8 mouse cellular contexts compared by ENCODE assay signal in genomic region chr15:90223969-90224750, GRCm38 (mm10). TPM values are rescaled to one million over a fixed set of nuclear protein-coding genes. Genes with fewer than 3 reads are reported as not detected.
DNase-seq lines count a peak whose midpoint lies in the region; ATAC-seq and TF ChIP-seq lines count a peak whose summit lies in the region.

Alg10b (plus strand) TSS chr15:90224311.

- peak; percentile 100 for ATAC-seq in forebrain, embryonic 14.5 days
- peak; percentile 95 for ATAC-seq in neutrophil, adult 5-6 weeks (ENCODE audit: extremely low read depth, insufficient number of reproducible peaks, low FRiP score, poor library complexity, severe bottlenecking)

- H3K4me3 ChIP-seq in forebrain, embryonic 14.5 days (ENCODE audit: low read depth, low read length), result peak within 1 kb of the TSS; percentile 84
- H3K4me3 ChIP-seq in lung, adult 2 months (replicated peaks; ENCODE audit: extremely low read depth, low read depth, low read length), result peak within 1 kb of the TSS; percentile 96

- TF ChIP-seq POLR2A in lung, adult 2 months (IDR thresholded peaks at IDR 0.05; ENCODE audit: borderline replicate concordance, extremely low read depth, low read depth, low read length), result peak; percentile 66; the same call in 1 of the 2 replicates

- TF ChIP-seq CTCF in lung, adult 2 months (IDR thresholded peaks at IDR 0.05; ENCODE audit: insufficient read depth, low read length), result no peak

- intact Hi-C loops in heart, postnatal 14 days (cut with DNase I), result no loop called here

- H3K9me3 ChIP-seq in forebrain, embryonic 14.5 days (replicated peaks; ENCODE audit: control insufficient read depth, low read length), result no peaks in the 10 kb centered on the region

- peaks cover 25% of the 10 kb centered on the region for H3K36me3 ChIP-seq in forebrain, embryonic 14.5 days (ENCODE audit: control insufficient read depth, insufficient read depth, low read length)

- no peaks in the 10 kb centered on the region for H3K27me3 ChIP-seq in forebrain, embryonic 14.5 days (replicated peaks; ENCODE audit: control insufficient read depth, insufficient read depth, low read length)

- H3K4me2 ChIP-seq in forebrain, embryonic 14.5 days (ENCODE audit: low read length), result peak within 1 kb of the TSS; percentile 66

- H3K9ac ChIP-seq in forebrain, embryonic 14.5 days (ENCODE audit: low read length), result peak within 1 kb of the TSS; percentile 95

- DNase-seq in ES-CJ7 (ENCODE audit: low read depth, low spot score), result peak; percentile 93
- DNase-seq in cerebellum, adult 11 months, result peak; percentile 72
- DNase-seq in forebrain, embryonic 14.5 days (ENCODE audit: low spot score), result peak; percentile 98
- peak; percentile 79 to 82 for DNase-seq in heart, postnatal 14 days
- DNase-seq in layer of hippocampus, adult 18-20 months (ENCODE audit: low spot score in 2 of 2), result peak; percentile 82 to 86
- peak; percentile 71 for DNase-seq in lung, adult 2 months
- DNase-seq in thymus, adult 18-20 months, result peak; percentile 72 to 73

- H3K4me1 ChIP-seq in forebrain, embryonic 14.5 days (ENCODE audit: control insufficient read depth, insufficient read depth, low read length), result peaks cover 8% of the 10 kb centered on the region
- H3K4me1 ChIP-seq in lung, adult 2 months (ENCODE audit: control insufficient read depth, insufficient read depth, low read length), result no peaks in the 10 kb centered on the region

- H3K27ac ChIP-seq in forebrain, embryonic 14.5 days (ENCODE audit: low read depth, low read length), result peak within 1 kb of the TSS; percentile 85

- WGBS in forebrain, embryonic 14.5 days, result under 1% methylated on average over 54 of the region's 59 CpGs
- WGBS in lung, adult 2 months, result under 1% methylated on average over 59 of the region's 59 CpGs

RNA-seq across cellular contexts. Expression of gene Alg10b, which starts in this region (rescaled TPM):
- 46.2 and 48.2 TPM in 2 replicates for polyA plus RNA-seq in forebrain, embryonic 14.5 days (2014; fragmentation: Nextera tagmentation; extraction: Ambion mirVana)
- 10 to 100 TPM; 23.2 to 24.4 TPM for total RNA-seq in heart, postnatal 14 days (2021)
- total RNA-seq in layer of hippocampus, adult 18-20 months (2021), result 10 to 100 TPM; 28.0 to 30.1 TPM
- polyA plus RNA-seq in lung, adult 2 months (2012; rRNA removed), result 7.4 and 11.5 TPM in 2 replicates
- total RNA-seq in neutrophil, adult 5-6 weeks (2017), result 17.0 and 18.3 TPM in 2 replicates

Comparison
In these comparisons a context has a peak if more than half of its experiments do, and no peak if none do; other contexts are left out.
1. Peak in every context shown above with its lines: DNase-seq, ATAC-seq, H3K4me3 ChIP-seq and H3K27ac ChIP-seq.